Mouse (Mus musculus): Measurements from ENCODE around the gene Tex36. TPM values are rescaled to one million over a fixed set of nuclear protein-coding genes. Genes with fewer than 3 reads are reported as not detected.

The Tex36 gene
- polyA plus RNA-seq (2012; rRNA removed), result not detected in 2 replicates

DNA sequence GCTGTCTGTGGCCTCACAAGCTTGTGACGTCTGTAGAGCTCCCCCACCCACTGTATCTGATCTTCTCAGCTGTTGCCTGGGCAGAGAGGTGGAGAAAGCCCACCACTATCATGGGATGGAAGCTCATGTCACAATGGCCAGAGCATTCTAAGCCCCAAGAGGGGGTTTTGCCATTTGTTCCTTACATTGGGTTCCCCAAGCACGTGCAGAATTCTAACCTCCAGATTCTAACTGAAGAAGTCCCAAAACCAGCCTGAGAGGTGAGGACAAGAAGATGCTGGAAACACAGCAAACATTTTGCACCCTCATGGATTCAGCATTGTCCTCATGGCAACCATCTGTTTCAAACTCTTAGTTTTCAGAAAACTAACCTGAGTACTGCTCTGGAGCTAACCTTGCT lies at the start of gene Tex36:
Gene Tex36 (minus strand): TSS at position 101 of the 400 bp plus-strand sequence.
- TF ChIP-seq CTCF (conservative IDR thresholded peaks at IDR 0.05; ENCODE audit: insufficient read depth, insufficient read length, low read depth, low read length), result no peak
- TF ChIP-seq POLR2A (IDR thresholded peaks at IDR 0.05; ENCODE audit: low read depth, low read length), result no peak
- Histone ChIP-seq H3K36me3 (ENCODE audit: control insufficient read depth, insufficient read depth, low read length) (no peaks in the 10 kb centered on the region), H3K4me1 (ENCODE audit: control insufficient read depth, insufficient read depth, low read length) (no peaks in the 10 kb centered on the region), H3K27me3 (replicated peaks; ENCODE audit: control insufficient read depth, insufficient read depth, low read length) (no peaks in the 10 kb centered on the region), H3K27ac (ENCODE audit: insufficient read depth, low read depth, low read length) (no peak within 1 kb of the TSS), H3K4me3 (ENCODE audit: insufficient read depth, low read depth, low read length) (no peak within 1 kb of the TSS)
- WGBS, result 83% methylated on average over 2 of the region's 2 CpGs
- no peak for DNase-seq

DNA sequence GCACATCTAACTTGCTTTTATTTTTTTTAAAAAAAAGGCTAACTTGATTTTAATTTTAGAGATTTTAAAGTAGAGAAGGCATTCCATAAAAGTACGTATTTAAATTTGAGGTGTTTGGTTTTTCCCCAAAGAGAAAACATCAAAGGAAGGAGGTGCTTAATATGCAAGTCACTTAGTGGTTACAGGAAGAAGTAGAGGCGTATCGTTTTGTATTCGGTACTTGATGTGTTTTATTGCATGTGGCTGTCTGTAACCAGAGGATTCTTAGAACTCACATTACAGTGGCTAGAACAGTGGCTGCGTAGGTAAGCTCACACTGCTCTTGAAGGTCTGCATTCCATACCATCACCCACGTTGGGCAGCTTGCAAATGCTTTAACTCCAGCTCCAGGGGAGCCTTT lies 43.8 kb upstream of the Tex36 start:
- no peak overlapping the region for H3K27ac ChIP-seq (ENCODE audit: insufficient read depth, low read depth, low read length)
- 92% methylated on average over 6 of the region's 6 CpGs for WGBS
- no peak overlapping the region for H3K4me3 ChIP-seq (ENCODE audit: insufficient read depth, low read depth, low read length)
- no peak for TF ChIP-seq POLR2A (IDR thresholded peaks at IDR 0.05; ENCODE audit: low read depth, low read length)
- TF ChIP-seq CTCF (conservative IDR thresholded peaks at IDR 0.05; ENCODE audit: insufficient read depth, insufficient read length, low read depth, low read length), result no peak
- H3K4me1 ChIP-seq (ENCODE audit: control insufficient read depth, insufficient read depth, low read length), result no peaks in the 10 kb centered on the region
- H3K27me3 ChIP-seq (replicated peaks; ENCODE audit: control insufficient read depth, insufficient read depth, low read length), result no peaks in the 10 kb centered on the region
- DNase-seq, result no peak
- H3K36me3 ChIP-seq (ENCODE audit: control insufficient read depth, insufficient read depth, low read length), result peaks cover 32% of the 10 kb centered on the region

DNA sequence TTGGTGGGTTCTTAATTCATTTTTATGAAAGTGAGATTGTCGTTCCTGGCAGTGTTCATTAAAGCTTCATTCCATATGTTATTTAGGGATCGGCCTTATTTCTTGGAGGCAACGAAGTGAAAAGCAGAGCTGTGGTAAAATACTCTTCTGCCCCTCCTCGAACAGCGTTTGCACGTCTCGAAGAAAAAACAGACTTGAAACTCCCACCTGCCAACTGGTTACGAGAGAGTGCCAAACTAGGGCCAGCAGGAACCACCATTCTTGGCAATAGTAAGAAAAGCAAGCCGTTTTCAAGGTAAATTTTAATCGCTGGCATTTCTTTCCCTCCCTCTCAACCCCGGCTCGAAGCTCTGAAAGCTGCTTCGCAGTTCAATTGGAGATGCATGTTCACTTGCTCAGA lies 36.9 kb upstream of the Tex36 start:
- TF ChIP-seq POLR2A (IDR thresholded peaks at IDR 0.05; ENCODE audit: low read depth, low read length) (no peak), CTCF (conservative IDR thresholded peaks at IDR 0.05; ENCODE audit: insufficient read depth, insufficient read length, low read depth, low read length) (no peak)
- WGBS, result 48% methylated on average over 13 of the region's 13 CpGs
- no peak for DNase-seq
- Histone ChIP-seq H3K4me3 (ENCODE audit: insufficient read depth, low read depth, low read length) (no peak overlapping the region), H3K27ac (ENCODE audit: insufficient read depth, low read depth, low read length) (no peak overlapping the region), H3K4me1 (ENCODE audit: control insufficient read depth, insufficient read depth, low read length) (no peaks in the 10 kb centered on the region; the same call in 1 of the 2 replicates), H3K36me3 (ENCODE audit: control insufficient read depth, insufficient read depth, low read length) (peaks cover 12% of the 10 kb centered on the region), H3K27me3 (replicated peaks; ENCODE audit: control insufficient read depth, insufficient read depth, low read length) (no peaks in the 10 kb centered on the region)

DNA sequence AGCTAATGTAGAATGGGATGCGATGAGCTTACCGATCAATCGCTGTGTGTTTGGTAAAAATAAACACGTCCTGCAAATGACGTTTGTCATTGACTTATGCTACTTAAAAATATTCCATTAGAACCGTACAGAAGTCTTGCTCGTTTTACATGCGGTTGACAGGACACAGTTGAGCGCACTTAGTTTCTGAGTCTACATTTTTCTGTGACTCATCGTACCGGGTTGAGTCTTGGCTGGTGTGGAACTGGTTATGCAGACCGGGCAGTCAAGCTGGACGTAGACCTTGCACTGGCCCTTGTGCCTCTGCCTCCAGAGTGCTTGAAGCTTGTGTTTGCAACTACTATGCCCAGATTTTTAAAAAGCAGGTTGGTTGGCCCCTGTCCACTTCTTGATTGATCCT lies 36.3 kb upstream of the Tex36 start:
- Histone ChIP-seq H3K27ac (ENCODE audit: insufficient read depth, low read depth, low read length) (peak overlapping the region; percentile 10; the same call in 1 of the 2 replicates), H3K4me3 (ENCODE audit: insufficient read depth, low read depth, low read length) (peak overlapping the region; percentile 85), H3K36me3 (ENCODE audit: control insufficient read depth, insufficient read depth, low read length) (peaks cover 12% of the 10 kb centered on the region), H3K4me1 (ENCODE audit: control insufficient read depth, insufficient read depth, low read length) (no peaks in the 10 kb centered on the region; the same call in 1 of the 2 replicates), H3K27me3 (replicated peaks; ENCODE audit: control insufficient read depth, insufficient read depth, low read length) (no peaks in the 10 kb centered on the region)
- 2% methylated on average over 13 of the region's 13 CpGs for WGBS
- TF ChIP-seq POLR2A (IDR thresholded peaks at IDR 0.05; ENCODE audit: low read depth, low read length), result no peak
- peak; percentile 67 for DNase-seq

DNA sequence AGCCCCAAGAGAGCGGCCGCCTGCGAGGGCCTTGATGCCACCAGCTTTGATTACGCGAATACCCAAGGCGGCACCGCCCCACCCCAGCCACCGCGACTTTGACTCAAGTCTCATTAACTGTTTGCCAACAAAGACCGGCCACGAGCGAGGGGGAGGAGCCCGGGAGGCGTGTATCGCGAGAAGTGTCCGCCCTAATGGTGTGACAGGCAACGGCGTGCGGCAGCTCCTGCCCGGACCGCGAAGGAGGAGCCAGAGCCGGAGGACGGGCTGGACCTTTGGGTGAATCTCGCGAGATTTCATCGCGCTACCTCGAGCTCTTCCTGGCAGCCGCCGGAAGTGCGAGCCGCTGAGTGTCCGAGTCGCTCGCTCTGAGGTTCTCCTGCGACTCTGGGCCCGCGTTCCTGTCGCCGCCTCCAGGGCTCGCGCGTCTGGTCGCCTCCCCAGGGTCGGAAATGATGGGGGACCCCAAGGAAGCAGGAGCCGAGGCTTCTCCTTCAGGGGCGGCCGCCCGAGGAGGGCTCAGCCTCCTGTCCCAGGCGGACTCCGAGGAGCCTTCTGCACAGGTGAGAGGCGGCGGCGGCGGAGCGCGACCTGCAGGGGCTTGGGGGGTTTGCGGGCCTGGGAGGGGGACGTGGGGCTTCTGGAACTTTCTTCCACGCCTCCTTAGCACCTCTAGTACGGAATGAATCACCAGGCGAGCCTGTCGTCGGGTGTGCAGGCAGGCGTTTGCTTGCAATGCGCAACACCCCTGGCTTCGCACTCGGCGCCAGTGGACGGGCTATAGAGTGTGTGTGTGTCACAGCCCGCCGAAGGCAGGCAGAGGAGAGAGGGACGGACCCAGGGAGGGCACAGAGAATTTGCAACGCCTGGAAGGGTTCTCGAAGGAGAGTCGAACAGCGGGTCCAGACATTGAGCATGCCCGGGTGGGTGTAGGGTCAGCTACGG lies 35.7 kb upstream of the Tex36 start, which contains the start of gene Edrf1:
Gene Edrf1 (plus strand): TSS at position 183 of the 945 bp plus-strand sequence.
- no peak for TF ChIP-seq CTCF (conservative IDR thresholded peaks at IDR 0.05; ENCODE audit: insufficient read depth, insufficient read length, low read depth, low read length)
- TF ChIP-seq POLR2A (IDR thresholded peaks at IDR 0.05; ENCODE audit: low read depth, low read length), result peak; percentile 87
- Histone ChIP-seq H3K4me3 (ENCODE audit: insufficient read depth, low read depth, low read length) (peak within 1 kb of the TSS; percentile 85), H3K27ac (ENCODE audit: insufficient read depth, low read depth, low read length) (peak within 1 kb of the TSS; percentile 71), H3K36me3 (ENCODE audit: control insufficient read depth, insufficient read depth, low read length) (peaks cover 10% of the 10 kb centered on the region), H3K27me3 (replicated peaks; ENCODE audit: control insufficient read depth, insufficient read depth, low read length) (no peaks in the 10 kb centered on the region), H3K4me1 (ENCODE audit: control insufficient read depth, insufficient read depth, low read length) (no peaks in the 10 kb centered on the region; the same call in 1 of the 2 replicates)
- peak; percentile 99 for DNase-seq
- under 1% methylated on average over 81 of the region's 81 CpGs for WGBS

DNA sequence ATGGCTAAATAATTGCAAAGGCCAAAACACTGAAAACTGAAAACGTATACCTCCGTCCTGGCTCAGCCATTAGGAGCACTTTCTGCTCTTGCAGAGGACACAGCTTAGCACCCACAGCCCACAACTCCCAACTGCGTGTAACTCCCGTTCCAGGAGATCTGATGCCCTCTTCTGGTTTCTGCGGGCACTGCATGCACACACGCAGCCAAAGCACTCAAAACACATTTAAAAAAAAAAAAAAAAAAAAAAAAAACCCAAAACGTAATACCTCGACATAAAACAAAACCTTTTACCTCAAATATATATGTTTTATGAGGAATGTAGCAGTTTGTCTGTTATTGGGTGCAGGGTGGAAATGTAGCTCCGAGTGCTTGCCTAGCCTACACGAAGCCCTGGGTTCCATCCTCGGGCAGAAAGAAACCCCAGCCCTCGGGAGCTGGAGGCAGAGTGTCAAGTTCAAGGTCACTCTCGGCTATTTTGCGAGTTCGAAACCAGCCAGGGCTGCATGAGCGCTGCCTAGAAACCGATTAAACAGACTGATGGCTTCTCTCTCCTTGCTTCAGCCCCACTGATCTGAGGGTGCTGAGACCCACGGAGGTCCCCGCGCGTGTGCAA lies 34.9 kb upstream of the Tex36 start:
- Histone ChIP-seq H3K4me1 (ENCODE audit: control insufficient read depth, insufficient read depth, low read length) (no peaks in the 10 kb centered on the region; the same call in 1 of the 2 replicates), H3K27me3 (replicated peaks; ENCODE audit: control insufficient read depth, insufficient read depth, low read length) (no peaks in the 10 kb centered on the region), H3K36me3 (ENCODE audit: control insufficient read depth, insufficient read depth, low read length) (peaks cover 6% of the 10 kb centered on the region), H3K4me3 (ENCODE audit: insufficient read depth, low read depth, low read length) (peak overlapping the region; percentile 61), H3K27ac (ENCODE audit: insufficient read depth, low read depth, low read length) (peak overlapping the region; percentile 50)
- peak; percentile 92 for DNase-seq
- TF ChIP-seq CTCF (conservative IDR thresholded peaks at IDR 0.05; ENCODE audit: insufficient read depth, insufficient read length, low read depth, low read length) (peak; percentile 81), POLR2A (IDR thresholded peaks at IDR 0.05; ENCODE audit: low read depth, low read length) (no peak)
- 1% methylated on average over 21 of the region's 21 CpGs for WGBS
